Mouse (Mus musculus): ENCODE results near the gene Col26a1. TPM values are rescaled to one million over a fixed set of nuclear protein-coding genes. Genes with fewer than 3 reads are reported as not detected.
"Not testable (repeated sequence)": the region's sequence is repeated elsewhere in the genome, so short reads cannot be mapped to it uniquely, and the experiment has no call there.

Col26a1 gene
- total RNA-seq, 1 experiment from 2014 or later, result not detected

DNA sequence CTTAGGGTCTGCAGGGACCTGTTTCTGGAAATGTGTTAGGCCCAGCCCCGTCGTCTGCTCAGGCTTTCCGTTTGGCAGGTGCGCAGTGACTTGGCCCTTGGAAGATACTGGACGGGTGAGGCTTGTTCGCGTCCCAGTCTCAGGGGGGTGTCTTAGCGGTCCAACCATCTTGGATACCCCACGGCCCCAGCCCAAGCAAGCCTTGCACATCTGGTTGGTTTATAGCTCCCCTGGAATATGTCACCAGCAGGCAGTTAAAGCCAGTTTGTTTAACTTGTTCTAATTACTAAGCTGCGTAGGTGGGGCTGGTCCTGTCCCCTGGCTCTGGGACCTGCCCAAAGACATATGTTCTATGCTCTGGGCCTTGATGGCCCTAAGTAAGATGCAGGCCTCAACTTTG, 111.9 kb downstream of the Col26a1 start:
- no peak for ATAC-seq (replicated peaks; ENCODE audit: insufficient number of reproducible peaks, low FRiP score, low TSS enrichment, poor library complexity, severe bottlenecking)

DNA sequence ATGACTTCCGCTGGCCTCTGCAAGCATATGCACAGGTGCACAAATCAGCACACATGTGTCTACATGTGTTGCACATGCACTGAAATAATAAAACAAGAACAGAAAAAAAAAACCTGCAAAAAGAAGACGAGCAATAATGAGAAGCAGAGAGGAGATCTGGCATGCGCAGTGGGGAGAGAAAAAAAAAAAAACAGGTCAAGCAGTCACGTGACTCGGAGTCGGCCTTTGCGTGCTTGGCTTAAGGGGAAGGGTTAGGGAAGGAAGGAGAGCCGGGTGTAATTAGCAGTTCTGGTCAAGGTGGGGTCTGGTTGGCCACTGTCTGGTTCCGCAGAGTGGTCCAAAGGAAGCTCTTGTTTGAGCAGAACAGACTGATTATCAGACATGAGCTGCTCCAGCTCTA, 115.7 kb downstream of the Col26a1 start:
- ATAC-seq (replicated peaks; ENCODE audit: insufficient number of reproducible peaks, low FRiP score, low TSS enrichment, poor library complexity, severe bottlenecking), result no peak

DNA sequence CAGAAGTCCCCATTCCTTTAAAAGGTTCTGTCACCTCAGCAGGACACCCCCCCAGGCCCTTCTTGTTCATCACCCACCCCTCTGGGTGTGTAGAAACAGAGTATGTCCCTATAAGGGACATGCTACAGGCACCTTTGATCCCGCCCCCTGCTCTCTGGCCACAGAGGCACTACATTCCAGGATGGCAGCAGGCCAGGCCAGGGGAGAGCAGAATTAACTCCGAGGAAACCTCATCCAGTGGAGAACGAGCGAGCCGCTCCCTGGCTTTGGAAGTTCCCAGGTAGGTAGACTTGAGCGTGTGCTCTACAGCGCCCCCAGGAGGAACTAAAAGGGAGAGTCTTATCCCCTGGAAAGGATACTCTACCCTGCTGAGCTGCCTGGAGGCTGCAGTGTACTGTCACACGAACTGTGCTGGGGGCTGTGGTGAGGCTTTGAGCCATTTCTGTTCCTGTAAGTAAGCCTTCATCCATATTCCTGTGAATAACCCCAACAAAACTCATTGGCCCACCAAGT, 118.8 kb downstream of the Col26a1 start:
- ATAC-seq (replicated peaks; ENCODE audit: insufficient number of reproducible peaks, low FRiP score, low TSS enrichment, poor library complexity, severe bottlenecking), result no peak

DNA sequence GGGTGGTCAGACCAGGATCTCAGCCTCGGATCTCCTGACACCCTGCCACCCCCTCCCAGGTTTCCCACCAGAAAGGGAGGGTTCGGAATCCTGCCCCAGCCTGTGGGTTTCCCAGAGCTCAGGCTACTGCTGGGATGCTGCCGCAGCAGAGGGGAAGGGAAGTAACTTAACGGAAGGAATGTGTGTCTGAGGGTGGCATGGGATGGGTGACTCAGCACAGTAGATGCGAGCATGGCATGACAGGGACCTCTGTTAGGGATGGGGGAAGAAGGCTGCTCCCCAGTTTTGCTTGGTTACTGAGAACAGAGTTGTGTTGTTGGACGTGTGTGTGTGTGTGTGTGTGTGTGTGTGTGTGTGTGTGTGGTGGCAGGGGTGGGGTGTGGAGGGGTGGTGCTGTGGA, 122.7 kb downstream of the Col26a1 start:
- no peak for ATAC-seq (replicated peaks; ENCODE audit: insufficient number of reproducible peaks, low FRiP score, low TSS enrichment, poor library complexity, severe bottlenecking)

DNA sequence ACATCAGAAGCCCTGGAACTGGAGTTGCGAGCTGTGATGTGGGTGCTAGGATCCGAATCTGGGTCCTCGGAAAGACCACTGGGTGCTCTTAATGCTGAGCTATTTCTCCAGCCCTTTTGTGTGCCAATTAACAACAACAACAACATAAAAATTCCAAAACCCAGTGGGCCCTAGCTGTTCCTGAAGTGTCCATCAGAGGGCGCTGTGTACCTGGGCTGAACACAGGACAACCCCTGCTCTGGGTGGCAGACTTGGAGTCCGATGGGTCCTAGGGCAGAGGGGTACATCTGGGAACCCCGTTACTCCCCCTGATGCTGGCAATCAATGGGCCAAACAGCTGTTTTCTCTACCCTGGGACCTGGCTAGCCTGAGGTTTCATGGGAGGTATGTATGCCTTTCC, 123.2 kb downstream of the Col26a1 start:
- ATAC-seq (replicated peaks; ENCODE audit: insufficient number of reproducible peaks, low FRiP score, low TSS enrichment, poor library complexity, severe bottlenecking), result no peak

DNA sequence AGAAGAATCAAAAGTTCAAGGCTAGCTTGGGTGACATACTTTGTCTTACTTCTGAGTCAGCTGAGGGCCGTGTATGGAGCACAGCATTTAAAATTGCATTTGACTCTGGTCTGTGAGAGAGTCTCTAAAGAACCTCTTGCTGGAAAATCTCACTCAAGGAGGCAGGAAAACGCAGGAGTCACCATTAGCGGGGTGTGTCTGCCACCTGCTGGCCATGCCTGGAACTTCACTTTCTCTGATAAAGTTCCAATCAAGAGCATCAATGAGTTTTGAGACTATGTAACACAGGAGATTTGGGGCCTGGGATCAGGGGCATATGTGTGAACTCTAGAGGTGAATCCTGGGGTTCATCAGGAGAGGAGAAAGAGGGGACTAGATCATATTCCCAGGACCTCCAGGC, 127.3 kb downstream of the Col26a1 start:
- no peak for ATAC-seq (replicated peaks; ENCODE audit: insufficient number of reproducible peaks, low FRiP score, low TSS enrichment, poor library complexity, severe bottlenecking)

DNA sequence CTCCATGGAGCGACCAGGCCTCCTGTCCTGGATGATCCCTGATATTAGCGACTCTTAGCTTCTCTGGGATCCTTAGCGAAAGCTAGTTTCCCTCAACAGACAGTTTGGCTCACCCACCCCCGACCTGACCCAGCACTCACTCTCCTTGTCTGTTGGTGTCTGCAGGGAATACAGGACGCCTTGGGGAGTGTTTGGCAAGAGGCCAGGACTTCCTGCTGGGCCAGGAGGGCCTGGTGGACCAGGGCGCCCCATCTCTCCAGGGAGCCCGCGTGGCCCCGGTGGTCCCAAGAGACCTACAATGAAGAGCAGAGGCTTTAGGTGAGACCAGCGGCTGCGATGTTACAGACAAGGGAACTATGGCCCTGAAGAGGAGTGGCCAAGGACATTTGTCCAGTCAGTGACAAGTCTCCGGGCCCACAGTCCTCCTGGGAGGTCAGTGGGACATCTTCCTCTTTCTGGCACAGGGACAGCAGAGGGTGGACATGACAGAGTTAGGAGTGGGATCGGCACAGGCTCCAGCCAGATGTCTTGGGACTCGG, 128.9 kb downstream of the Col26a1 start:
- no peak for ATAC-seq (replicated peaks; ENCODE audit: insufficient number of reproducible peaks, low FRiP score, low TSS enrichment, poor library complexity, severe bottlenecking)

DNA sequence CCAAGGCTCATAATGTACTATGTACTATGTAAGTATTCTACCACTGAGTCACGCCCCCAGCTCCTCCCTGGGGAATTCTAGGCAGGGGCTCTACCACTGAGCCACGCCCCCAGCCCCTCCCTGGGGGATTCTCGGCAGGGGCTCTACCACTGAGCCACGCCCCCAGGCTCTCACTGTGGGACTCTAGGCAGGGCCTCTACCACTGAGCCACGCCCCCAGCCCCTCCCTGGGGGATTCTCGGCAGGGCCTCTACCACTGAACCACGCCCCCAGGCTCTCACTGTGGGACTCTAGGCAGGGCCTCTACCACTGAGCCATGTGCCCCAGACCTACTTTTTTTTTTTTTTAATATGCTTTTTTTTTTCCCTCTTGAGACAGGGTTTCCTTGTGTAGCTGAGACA, 129.8 kb downstream of the Col26a1 start:
- ATAC-seq (replicated peaks; ENCODE audit: insufficient number of reproducible peaks, low FRiP score, low TSS enrichment, poor library complexity, severe bottlenecking), result not testable (repeated sequence)

DNA sequence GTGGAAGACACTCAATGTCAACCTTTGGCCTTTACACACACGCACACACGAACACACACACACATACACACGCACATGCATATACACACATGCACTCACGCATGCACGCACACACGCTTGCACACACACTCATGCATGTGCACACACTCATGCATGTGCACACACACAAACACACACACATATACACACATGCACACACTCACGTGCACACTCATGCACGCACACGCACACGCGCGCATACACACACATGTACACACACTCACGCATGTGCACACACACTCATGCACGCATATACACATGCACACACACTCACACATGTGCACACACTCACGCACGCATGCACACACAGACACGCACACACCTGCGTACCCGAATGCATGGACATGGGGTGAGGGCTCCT, 130.9 kb downstream of the Col26a1 start:
- ATAC-seq (replicated peaks; ENCODE audit: insufficient number of reproducible peaks, low FRiP score, low TSS enrichment, poor library complexity, severe bottlenecking), result no peak

DNA sequence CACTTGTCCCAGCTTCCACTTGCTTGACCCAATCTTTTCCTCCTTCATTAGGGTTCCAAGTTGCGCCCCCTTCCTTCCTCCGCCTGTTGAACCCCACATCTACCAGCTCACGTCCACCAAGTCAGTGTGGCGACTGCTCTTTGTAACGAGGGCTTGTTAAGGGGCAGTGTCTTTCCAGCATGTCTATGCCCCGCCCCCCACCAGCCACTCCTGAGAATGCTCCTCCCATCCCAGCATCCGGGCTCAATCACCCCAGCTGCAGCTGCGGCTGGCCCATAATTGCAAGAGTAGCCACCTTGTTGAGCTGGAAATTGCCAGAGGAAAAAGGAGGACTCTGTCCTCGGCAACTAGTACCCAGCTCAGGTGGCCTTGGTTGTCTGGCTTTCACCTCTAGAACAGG, 136.4 kb downstream of the Col26a1 start:
- no peak for ATAC-seq (replicated peaks; ENCODE audit: insufficient number of reproducible peaks, low FRiP score, low TSS enrichment, poor library complexity, severe bottlenecking)

DNA sequence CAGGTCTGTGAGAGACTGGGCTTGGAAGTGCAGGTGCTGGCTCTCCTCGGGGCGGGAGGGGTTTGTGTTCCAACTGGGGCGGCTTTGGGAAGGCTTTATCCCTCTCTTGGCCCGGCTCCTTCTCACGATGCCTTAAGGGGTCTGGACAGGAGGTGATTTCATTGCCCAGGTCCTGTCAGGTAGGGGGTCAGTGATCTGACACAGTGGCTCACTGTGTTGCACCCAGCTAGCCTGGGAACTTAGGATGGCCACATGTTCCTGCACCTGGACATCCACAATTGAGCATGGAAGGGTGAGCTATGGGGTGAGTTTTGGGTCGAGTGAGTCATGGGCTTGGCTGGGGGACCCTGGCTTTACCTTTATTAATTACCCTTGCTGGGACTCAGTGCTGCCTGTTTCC, 144.1 kb downstream of the Col26a1 start:
- no peak for ATAC-seq (replicated peaks; ENCODE audit: insufficient number of reproducible peaks, low FRiP score, low TSS enrichment, poor library complexity, severe bottlenecking)

DNA sequence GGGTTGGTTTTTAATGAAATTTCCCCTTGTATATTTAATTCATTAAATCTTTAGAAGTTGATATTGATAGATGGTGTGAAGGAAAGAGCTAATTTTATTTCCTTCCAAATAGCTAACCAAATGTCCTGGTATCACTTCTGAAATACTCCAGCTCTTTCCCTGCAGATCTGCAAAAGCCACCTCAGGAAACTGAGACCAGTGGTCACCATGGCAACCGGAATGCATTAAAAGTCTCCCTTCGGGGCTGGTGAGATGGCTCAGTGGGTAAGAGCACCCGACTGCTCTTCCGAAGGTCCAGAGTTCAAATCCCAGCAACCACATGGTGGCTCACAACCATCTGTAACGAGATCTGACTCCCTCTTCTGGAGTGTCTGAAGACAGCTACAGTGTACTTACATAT, 156.7 kb downstream of the Col26a1 start:
- ATAC-seq (replicated peaks; ENCODE audit: insufficient number of reproducible peaks, low FRiP score, low TSS enrichment, poor library complexity, severe bottlenecking), result not testable (repeated sequence)

DNA sequence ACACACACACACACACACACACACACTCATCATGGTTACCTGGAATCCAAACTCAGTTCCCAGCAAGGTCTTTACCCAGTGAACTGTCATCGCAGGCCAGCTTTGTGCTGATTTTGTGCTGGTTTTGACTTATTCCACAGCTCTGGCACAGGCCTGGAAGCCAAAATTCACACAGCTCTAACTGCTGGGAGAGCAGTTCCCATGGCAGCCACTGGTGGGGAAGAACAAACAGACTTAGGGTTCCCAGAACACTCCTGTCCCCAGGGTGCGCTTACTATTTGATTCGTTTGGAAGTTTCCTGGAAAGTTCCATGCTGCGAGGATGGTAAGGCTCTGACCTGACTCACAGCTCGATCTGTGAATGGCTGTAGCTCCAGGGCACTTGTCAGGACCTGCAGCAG, 161.4 kb downstream of the Col26a1 start:
- no peak for ATAC-seq (replicated peaks; ENCODE audit: insufficient number of reproducible peaks, low FRiP score, low TSS enrichment, poor library complexity, severe bottlenecking)

DNA sequence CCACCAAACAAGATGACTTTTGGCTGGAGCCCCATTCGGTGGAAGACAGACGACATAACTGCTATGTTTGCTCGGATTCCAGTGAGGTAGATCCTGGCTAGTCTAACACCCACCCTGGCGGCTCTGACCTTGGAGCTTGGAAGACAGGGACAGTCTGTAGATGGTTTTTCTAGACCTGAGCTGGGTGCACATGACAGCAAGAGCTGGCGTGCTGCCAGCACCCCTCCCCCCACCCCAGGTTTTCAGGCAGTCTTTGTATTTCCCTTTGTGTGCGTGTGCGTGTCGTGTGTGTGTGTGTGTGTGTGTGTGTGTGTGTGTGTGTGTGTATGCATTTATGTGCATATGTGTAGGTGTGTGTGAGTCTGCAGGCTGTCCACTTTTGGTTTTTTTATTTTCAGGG, 164.4 kb downstream of the Col26a1 start:
- ATAC-seq (replicated peaks; ENCODE audit: insufficient number of reproducible peaks, low FRiP score, low TSS enrichment, poor library complexity, severe bottlenecking), result no peak

DNA sequence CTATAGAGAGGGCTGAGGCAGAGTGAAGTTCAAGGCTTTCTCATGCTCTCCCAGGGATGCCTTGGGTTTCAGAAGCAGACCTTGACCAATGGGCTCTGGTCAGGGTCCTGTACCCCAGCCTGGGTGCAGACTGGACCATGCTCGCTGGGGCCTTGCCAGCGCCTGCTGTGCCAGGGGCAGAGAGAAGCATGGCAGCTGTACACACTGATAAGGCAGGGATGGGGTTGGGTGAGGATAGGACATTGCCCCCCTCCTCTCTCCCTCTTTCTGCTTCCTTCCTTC, 165.5 kb downstream of the Col26a1 start:
- no peak for ATAC-seq (replicated peaks; ENCODE audit: insufficient number of reproducible peaks, low FRiP score, low TSS enrichment, poor library complexity, severe bottlenecking)

DNA sequence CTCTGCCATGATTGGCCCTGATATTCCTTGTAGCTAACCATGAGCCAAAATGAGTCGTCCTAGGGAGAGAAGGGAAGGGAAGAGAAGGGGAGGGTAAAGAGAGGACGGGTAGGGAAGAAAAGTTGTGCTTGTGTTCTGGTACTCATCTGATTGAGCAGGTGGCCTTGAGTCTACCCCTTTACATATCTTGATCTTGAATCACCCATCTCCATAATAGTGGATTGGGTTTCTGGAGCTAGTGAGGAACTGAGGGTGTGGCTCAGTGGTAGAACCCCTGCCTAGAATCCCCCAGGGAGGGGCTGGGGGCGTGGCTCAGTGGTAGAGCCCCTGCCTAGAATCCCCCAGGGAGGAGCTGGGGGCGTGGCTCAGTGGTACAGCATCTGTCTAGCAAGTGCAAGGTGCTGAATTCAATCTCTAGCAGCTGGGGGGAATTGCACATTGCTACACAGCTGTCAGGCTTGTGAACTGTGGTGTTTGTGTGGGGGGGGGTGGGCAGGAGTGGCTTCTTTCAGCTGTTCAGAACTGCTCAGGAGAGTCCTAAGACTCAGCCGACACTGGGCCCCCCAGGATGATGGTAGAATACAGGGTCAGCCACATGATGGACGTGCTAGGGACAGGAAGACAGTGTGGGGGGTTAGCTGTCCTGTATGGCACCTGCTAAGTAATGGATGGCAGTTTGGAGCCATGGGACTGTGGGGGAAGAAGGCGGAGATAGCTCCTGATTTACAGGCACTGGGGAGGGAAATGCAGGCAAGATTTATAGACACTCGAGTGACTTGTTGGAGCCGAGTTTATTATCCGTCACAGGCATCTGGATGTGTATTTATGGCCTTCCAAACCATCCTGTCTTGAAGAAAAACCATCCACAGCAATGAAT, 166.1 kb downstream of the Col26a1 start:
- ATAC-seq (replicated peaks; ENCODE audit: insufficient number of reproducible peaks, low FRiP score, low TSS enrichment, poor library complexity, severe bottlenecking), result no peak

DNA sequence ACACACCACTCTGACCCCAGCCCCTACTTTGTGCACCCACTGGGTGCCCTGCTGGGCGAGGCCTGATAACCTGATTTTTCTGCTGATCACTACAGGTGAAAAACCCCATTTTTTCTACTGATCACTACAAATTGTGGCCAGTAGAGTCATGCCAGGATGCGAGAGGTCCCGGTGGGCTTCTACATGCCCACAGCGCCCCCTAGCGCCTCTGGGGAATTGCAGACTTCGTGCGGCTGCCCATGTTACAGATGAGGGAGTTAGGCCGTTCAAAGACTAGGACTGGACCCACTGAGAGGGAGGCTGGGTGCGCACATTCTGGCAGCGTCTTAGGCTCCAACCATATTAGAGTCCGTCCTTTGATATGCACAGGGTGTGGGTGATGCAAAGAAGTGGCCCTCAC, 168.1 kb downstream of the Col26a1 start:
- no peak for ATAC-seq (replicated peaks; ENCODE audit: insufficient number of reproducible peaks, low FRiP score, low TSS enrichment, poor library complexity, severe bottlenecking)

DNA sequence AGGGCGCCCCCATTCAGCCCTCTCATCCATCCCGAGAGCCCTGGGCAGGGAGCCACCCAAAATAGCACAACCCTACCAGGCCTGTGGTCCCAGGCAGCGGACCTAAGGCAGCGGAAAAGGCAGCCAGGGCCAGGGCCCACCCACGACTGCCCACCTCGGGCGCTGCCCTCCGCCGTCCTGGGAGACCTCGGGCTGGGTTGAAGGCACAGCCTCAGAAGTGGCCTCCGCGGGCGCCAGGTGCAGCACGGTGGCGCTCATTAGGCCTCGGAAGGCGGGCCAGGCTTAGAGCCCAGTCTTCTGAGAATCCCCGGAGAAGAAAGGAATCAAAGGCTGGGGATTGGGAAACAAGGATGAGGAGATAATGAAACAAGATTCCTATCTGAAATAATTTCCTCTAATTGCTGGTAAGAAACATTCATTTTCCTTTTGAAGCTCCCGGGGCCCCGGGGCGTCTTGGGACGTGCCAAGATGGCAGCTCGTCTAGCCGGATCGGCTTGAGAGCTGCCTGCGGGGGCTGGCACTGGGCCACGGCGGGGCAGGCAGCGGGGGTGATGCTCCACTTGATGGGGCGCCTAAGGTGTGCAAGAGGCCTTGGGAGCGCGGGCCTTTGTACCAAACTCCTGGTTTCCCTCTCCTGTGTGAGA, 168.7 kb downstream of the Col26a1 start:
- ATAC-seq (replicated peaks; ENCODE audit: insufficient number of reproducible peaks, low FRiP score, low TSS enrichment, poor library complexity, severe bottlenecking), result no peak

DNA sequence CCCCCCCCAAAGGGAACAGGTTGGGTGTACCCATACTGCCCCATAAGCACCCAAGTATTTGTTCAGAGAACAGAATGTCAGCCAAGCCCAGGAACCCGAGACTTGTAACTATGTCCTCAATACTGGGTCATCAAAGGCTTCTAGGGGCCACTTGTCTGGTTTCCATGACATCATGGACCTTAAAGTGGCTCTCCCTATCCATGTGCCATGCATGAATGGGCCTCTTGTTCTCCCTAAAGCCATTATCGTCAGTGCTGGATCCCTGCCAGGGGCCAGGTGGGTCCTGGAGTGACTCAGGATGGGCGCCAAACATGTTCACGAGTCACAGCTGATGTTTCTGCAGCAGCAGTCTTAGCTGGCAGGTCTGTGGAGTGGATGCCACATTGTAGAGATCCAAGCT, 172.3 kb downstream of the Col26a1 start:
- no peak for ATAC-seq (replicated peaks; ENCODE audit: insufficient number of reproducible peaks, low FRiP score, low TSS enrichment, poor library complexity, severe bottlenecking)

DNA sequence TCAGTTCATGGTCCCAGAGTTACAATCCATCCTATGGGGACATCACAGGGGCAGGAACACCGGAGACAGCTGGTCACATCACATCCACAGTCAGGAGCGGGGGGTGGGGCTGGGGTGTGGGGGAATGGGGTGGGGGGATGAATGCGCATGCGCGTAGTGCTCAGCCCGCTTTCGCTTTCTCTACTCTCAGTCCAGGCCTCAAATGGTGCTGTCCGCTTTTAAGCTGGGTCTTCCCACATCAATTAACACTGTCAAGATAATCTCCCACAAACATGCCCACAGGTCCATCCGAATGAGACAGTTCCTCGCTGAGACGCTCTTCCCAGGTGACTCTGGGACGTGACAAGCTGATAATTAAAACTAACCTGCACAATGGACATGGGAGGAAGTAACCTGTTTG, 174.9 kb downstream of the Col26a1 start:
- no peak for ATAC-seq (replicated peaks; ENCODE audit: insufficient number of reproducible peaks, low FRiP score, low TSS enrichment, poor library complexity, severe bottlenecking)

Data from monocyte, adult 5-6 weeks (primary cell).